Mouse (Mus musculus) olfactory bulb, adult 2 months (tissue): ENCODE results near the gene Scube1.

Source experiments
- CTCF ChIP-seq: fragments of 200-500 bp; IDR thresholded peaks from 2 replicates; pipeline ENCODE4 v1.5.1; 2012; ENCODE audit warnings: low read depth, mild to moderate bottlenecking, low read length, moderate library complexity; ENCODE audit not compliant: insufficient read depth
- POLR2A ChIP-seq: fragments of 200-500 bp; IDR thresholded peaks from 2 replicates; pipeline ENCODE4 v1.6.1; 2012; ENCODE audit warnings: mild to moderate bottlenecking, low read depth, low read length, moderate library complexity; ENCODE audit not compliant: insufficient read depth

DNA sequence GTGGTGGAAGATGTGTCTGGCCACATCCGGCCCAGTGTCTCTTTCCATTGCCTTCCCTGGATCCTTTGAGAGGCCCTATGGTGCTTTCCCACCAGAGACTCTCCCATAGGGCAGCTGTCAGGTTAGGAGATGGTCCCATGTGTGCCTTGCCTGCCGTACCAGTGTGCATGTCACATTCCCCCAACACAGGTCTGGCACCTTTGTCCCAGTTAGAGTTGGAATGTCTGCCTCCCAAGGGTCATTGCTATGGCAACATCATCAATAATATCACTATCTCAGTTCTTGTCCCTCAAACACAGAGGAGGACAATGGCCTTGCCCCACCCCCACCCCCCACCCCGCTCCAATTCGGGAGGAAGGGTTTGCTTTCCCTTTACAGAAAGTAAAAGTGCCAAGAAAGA, 61.8 kb downstream of the Scube1 start:
- TF ChIP-seq CTCF: no peak
- no peak for TF ChIP-seq POLR2A
